Mouse (Mus musculus) large intestine, adult 2 months (tissue): Measurements from ENCODE around the gene Ino80b. TPM values are rescaled to one million over a fixed set of nuclear protein-coding genes. Genes with fewer than 3 reads are reported as not detected.

Experiments
- DNase-seq: peaks from one replicate; pipeline ENCODE4 v3.0.0-alpha.2; 2012; ENCODE audit warnings: low read depth, low spot score
- WGBS: fragments of 180-500 bp; shearing (Covaris S2); methylation state at CpG from one replicate; pipeline ENCODE4 v1.1.7; 2018; 5-methylcytosine and 5-hydroxymethylcytosine counted together
- polyA plus RNA-seq: library from polyadenylated mRNA; depleted of rRNA; stranded (reverse); fragments of >200 nt; gene quantifications from 2 replicates; pipeline ENCODE4 v1.2.3, GENCODE M21; 2012; rRNA removed

Gene Ino80b
- polyA plus RNA-seq, 1 experiment = 14.6 TPM

DNA sequence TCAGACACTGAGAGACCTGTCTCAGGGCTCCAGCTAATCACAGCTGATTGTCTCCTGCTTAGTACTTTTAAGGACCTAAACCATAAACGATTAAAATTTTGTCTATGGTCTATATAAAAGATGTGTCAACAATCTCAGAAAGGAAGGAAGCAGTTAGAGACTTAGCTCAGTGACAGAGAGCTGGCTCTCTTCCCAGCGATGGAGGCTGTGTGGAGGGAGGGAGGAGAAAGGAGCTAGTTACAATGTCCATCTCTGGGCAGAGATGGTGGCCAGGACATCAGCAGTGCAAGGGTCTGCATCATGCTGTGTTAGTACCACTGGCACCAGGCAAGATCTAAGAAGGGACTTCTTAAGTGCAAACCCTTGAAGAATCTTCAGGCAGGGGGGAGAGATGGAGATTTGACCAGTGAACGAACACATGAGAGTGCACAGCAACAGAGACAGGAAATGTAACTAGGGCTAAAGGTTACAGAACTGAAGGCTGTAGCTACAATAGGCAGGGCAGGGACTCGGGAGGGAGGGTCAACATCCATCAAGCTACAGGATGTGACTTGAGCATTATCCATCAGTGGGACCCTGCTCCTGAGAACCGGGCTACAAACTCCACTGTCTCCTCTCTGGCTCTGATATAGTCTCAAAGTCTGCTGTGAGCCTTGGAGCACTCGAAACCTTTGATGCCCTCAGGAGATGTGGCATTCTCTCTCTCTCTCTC is 32.7 kb downstream of the Ino80b start:
- 19% methylated on average over 6 of the region's 6 CpGs for WGBS
- DNase-seq = no peak

DNA sequence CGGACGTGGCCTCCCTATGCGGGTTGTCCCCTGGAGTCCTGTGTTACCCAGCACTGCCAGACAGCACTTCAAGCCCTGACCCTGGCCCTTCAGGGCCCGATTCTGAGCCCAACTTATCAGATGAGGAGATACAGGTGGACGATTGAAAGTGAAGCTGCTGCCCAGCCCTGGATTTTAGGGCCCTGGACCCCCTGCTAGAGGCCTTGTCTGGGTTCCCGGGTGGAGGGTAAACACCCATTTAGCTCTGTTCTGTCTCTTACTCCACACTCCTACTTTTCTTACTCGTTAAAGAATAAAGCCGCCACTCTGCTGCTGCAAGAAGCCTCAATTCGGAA is 37.3 kb downstream of the Ino80b start:
- no peak for DNase-seq
- WGBS = 18% methylated on average over 9 of the region's 9 CpGs

DNA sequence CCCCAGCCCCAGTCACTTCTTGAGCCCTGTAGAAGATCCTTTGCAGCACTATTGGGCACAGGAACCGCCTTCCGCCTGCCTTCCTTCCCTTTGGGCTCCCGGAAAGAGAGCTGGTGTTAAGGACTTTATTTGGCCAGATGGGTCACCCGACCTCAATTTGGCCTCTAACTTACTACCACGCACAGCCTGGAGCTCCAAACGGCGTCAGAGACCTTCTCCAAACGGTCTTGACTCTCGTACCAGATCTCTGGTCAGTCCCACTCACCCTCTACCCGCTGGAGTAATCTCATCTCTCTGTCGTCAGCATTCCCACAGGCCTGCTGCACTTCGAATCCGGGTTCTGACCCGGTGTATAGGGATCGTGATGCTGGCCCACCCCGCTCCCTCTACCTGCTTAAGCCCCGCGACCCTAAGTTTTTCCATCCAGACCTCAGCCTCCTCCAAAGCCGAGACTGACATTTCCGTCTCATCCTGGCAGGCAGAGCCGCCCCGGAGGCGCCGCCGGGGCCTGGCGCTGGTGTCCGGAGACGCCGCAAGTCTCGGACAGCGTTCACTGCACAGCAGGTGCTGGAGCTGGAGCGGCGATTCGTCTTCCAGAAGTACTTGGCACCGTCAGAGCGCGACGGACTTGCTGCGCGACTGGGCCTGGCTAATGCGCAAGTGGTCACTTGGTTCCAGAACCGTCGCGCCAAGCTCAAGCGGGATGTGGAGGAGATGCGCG is 37.9 kb downstream of the Ino80b start:
- WGBS = 6% methylated on average over 47 of the region's 47 CpGs
- no peak for DNase-seq

DNA sequence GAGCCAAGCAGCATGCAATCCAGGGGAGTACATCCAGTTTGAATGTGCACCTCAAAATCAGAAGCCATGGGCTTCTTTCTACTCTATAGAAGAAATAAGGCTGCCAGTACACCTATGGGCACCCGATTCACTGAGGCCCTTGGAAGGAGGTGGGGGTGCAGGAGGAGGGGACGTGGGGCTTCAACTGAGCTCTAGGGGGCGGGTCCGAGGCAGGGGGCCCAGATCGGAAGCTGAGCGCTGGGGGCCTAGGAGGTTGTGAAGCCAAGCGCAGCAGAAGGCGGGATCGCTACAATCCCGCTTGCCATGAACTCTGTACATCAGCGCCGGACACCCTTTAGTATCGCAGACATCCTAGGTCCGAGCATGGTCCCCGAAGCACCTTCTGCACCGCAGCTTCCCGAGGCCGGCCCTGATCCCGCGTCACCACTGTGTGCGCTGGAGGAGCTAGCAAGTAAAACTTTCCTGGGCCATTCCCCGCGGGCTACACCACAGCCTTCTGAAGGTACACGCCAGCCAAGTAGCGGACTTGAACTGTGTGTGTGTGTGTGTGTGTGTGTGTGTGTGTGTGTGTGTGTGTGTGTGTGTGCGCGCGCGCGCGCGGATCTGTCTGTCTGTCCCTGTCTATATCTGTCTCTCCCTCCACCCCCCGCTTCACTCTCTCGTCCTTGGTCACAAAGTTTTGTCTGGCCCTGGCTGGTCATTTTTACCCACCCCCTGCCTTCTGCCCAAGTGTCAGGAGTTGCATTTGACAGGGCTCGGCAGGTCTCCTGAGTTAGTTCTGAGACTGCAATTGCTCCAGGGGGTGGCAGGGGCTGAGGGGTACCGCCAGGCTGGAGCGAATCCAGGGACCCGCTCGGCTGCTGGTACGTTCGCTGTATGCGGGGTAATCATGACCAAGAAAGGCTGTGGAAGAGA is 38.9 kb downstream of the Ino80b start, which contains the start of gene Lbx2:
Lbx2 (plus strand) TSS at position 247 of the 915 bp plus-strand sequence.
- no peak for DNase-seq
- 6% methylated on average over 41 of the region's 42 CpGs for WGBS

DNA sequence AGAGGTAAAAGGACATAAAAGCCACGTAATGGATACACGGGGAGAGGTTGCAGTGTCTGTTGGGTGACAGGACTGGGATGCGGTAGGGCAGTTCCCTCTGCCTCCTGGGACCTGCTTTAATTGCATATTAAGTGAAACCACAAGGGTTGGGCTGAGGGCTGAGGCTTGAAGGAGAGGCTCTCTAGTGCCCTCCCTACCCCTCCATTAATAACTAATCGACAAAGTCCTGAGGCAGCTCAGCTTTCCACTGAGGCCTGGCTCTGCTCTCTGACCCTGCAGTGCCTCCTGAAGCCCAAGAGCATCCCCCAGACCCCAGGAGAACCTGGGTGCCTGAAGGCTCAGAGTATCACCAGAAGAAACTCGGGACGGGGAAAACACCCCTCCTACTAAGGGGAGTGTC is 40.8 kb downstream of the Ino80b start:
- no peak for DNase-seq
- WGBS = 12% methylated on average over 6 of the region's 6 CpGs

DNA sequence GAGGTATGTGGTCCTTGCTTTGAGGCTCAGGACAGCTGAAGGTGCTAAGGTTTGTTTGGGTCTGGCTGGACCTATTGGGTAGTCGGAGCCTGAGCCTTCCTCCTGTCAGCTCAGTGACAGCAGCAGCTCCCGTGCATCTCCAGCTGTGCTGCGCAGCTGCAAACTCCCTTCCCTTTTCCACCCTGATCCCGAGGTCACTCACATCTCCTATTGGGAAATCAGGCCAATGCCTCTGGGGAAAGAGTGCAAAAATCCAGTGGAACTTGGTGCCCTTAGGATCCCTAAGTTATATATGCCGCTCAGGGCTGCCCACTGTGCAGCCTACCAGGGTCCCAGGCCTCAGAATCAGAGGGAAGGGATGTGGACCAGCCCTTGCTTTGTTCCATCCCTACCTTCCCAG is 41.7 kb downstream of the Ino80b start:
- no peak for DNase-seq
- 47% methylated on average over 5 of the region's 5 CpGs for WGBS

DNA sequence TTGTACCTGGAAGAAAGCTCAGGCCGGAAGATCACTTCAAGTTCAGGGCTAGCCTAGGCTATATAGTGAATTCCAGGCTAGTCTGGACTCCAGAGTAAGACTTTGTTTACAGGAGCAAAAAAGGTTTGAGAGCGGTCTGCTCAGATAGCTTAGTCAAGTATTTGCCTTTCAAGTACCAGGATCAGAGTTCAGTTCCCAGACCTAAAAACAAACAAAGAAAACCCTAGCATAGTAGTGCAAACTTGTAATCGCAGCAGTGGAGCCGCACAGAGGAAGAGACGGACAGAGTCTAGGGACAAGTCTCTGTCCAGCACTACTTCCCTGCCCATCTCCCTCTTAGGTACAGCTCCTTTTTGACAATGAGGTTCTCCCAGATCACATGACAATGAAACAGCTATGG is 45.0 kb downstream of the Ino80b start:
- 96% methylated on average over 5 of the region's 5 CpGs for WGBS

DNA sequence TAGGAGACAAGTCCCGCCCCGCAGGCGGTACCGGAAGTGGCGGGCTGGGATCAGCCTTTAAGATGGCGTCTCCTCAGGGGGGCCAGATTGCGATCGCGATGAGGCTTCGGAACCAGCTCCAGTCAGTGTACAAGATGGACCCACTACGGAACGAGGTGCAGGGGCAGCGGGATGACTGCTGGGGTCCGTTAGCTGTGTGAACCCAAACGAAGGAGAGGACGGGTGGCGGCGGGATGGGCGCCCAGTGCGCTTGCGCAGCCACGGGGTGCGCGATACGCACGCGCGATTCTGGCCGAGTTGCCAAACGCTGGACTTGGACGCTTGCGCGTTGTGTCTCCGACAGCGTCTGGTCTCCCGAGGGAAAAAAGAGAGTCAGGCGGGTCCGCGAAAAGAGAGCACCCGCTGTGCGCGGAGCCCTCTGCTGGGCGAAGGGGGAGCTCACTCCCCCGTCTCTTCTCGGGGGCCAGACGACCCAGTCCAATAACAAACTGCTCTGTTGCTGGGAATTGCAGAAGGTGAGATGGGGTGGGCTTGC is 46.8 kb downstream of the Ino80b start:
- DNase-seq = peak; percentile 90
- WGBS = under 1% methylated on average over 46 of the region's 46 CpGs

More for the DNA sequence above, 45.0 kb downstream of the Ino80b start:
- no peak for DNase-seq

DNA sequence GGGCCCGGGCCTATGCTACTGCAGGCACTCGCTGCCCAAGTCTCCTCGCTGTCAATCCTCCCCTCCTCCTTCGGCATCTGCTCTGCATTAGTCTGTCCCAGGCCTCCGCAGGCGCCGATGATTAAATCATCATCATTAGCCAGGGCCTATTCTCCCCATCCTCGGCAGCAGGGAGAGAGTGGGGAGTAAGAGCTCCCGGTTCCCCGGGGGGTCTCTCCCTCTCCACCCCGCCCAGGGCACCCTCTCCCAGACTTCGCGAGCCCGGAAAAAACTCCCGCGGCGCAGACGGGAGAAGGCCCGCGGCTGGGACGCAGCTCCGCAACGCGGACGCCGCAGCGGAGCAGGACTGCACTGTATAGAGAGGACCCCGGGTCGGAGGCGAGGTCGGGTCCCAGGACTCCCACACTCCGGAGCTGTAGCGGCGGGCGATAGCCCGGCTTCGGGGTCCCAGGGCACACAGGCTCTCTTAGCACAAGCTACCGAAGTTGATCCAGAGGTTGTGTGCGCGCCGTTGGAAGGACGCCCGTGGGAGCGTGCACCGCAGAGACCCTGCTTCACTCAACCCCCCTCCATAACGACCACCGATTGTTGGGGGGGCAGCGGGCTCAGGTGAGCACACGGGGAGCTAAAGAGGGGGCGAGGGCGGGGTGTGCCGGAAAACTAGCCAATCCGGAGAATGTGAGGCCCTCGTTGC is 47.5 kb downstream of the Ino80b start, which contains the start of gene Pcgf1:
Pcgf1 (plus strand) TSS at position 240 of the 694 bp plus-strand sequence.
- no peak for DNase-seq
- under 1% methylated on average over 54 of the region's 54 CpGs for WGBS

DNA sequence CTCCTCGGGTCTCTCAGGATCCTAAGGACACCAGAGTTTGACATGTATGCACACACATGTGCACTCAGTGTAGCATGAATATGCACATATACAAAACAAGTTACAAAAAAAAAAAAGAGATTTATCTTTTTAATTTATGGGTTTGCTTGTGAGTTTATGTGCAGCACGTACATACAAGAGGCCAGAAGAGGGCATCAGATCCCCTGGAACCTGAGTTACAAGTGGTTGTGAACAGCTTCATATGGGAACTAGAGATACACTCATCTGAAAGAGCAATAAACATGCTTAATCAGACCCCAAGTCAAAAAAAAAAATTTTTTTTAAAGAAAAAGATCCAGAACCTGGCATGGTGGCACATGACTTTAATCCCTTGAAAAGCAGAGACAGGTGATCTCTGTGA is 50.3 kb downstream of the Ino80b start:
- 21% methylated on average over 2 of the region's 2 CpGs for WGBS
- DNase-seq = no peak

Other genes with a start within 250 kb of the Ino80b start
- 0.43 and 0.51 TPM in 2 replicates for gene Sema4f, start 185.7 kb downstream of the Ino80b start, polyA plus RNA-seq
- gene M1ap, start 178.5 kb downstream of the Ino80b start, polyA plus RNA-seq = 0.34 and 0.46 TPM in 2 replicates
- 9.8 and 10.5 TPM in 2 replicates for gene Dok1, start 92.0 kb downstream of the Ino80b start, polyA plus RNA-seq
- 3.1 and 3.9 TPM in 2 replicates for gene Loxl3, start 91.3 kb downstream of the Ino80b start, polyA plus RNA-seq
- 363 and 445 TPM in 2 replicates for gene Aup1, start 70.9 kb downstream of the Ino80b start, polyA plus RNA-seq
- gene Htra2, start 70.2 kb downstream of the Ino80b start, polyA plus RNA-seq = 39.7 and 39.9 TPM in 2 replicates
- 35.3 and 57.3 TPM in 2 replicates for gene Dqx1, start 67.6 kb downstream of the Ino80b start, polyA plus RNA-seq
- 1.9 and 2.4 TPM in 2 replicates for gene Tlx2, start 55.1 kb downstream of the Ino80b start, polyA plus RNA-seq
- gene Pcgf1, start 47.6 kb downstream of the Ino80b start, polyA plus RNA-seq = 16.8 and 19.3 TPM in 2 replicates
- 0.71 and 1.2 TPM in 2 replicates for gene Lbx2, start 39.1 kb downstream of the Ino80b start, polyA plus RNA-seq
- 1.6 and 6.5 TPM in 2 replicates for gene Ccdc142, start 23.8 kb downstream of the Ino80b start, polyA plus RNA-seq
- 3.7 and 5.3 TPM in 2 replicates for gene Gm42688, start 23.8 kb downstream of the Ino80b start, polyA plus RNA-seq
- gene Mrpl53, start 16.4 kb downstream of the Ino80b start, polyA plus RNA-seq = 60.3 and 72.0 TPM in 2 replicates
- 63.5 and 67.4 TPM in 2 replicates for gene Mogs, start 9.9 kb downstream of the Ino80b start, polyA plus RNA-seq
- 144 and 172 TPM in 2 replicates for gene Wbp1, start 3.9 kb downstream of the Ino80b start, polyA plus RNA-seq
- gene Rtkn, start 10.0 kb upstream of the Ino80b start, polyA plus RNA-seq = 79.9 and 101 TPM in 2 replicates
- 1.4 and 1.8 TPM in 2 replicates for gene Wdr54, start 31.0 kb upstream of the Ino80b start, polyA plus RNA-seq
- gene 1700003E16Rik, start 31.0 kb upstream of the Ino80b start, polyA plus RNA-seq = 0.10 and 0.25 TPM in 2 replicates
- gene Dctn1, start 40.5 kb upstream of the Ino80b start, polyA plus RNA-seq = 82.1 and 103 TPM in 2 replicates
- 0.88 and 4.0 TPM in 2 replicates for gene Slc4a5, start 94.4 kb upstream of the Ino80b start, polyA plus RNA-seq
- gene Mthfd2, start 200.5 kb upstream of the Ino80b start, polyA plus RNA-seq = 7.6 and 9.6 TPM in 2 replicates
- gene Mob1a, start 200.6 kb upstream of the Ino80b start, polyA plus RNA-seq = 24.2 and 28.6 TPM in 2 replicates
- 13.7 and 17.4 TPM in 2 replicates for gene Bola3, start 223.7 kb upstream of the Ino80b start, polyA plus RNA-seq